Mouse (Mus musculus) common myeloid progenitor, adult 5-6 weeks (primary cell): ENCODE data around the gene Dnaaf2. TPM values are rescaled to one million over a fixed set of nuclear protein-coding genes. Genes with fewer than 3 reads are reported as not detected.
"Not testable (repeated sequence)": the region's sequence is repeated elsewhere in the genome, so short reads cannot be mapped to it uniquely, and the experiment has no call there.

Experiments used
- ATAC-seq: replicated peaks from 2 replicates; pipeline ENCODE4 v1.8.0; 2016; ENCODE audit warnings: low read depth, mild to moderate bottlenecking, moderate TSS enrichment, inconsistent platforms; ENCODE audit not compliant: poor library complexity, severe bottlenecking
- total RNA-seq: library from RNA; stranded (forward); fragments of 200-1000, 187-1606 nt; gene quantifications from 2 replicates; pipeline ENCODE4 v1.2.3, GENCODE M21; 2017

Dnaaf2 gene
- total RNA-seq, 1 experiment from 2014 or later = 6.5 TPM

DNA sequence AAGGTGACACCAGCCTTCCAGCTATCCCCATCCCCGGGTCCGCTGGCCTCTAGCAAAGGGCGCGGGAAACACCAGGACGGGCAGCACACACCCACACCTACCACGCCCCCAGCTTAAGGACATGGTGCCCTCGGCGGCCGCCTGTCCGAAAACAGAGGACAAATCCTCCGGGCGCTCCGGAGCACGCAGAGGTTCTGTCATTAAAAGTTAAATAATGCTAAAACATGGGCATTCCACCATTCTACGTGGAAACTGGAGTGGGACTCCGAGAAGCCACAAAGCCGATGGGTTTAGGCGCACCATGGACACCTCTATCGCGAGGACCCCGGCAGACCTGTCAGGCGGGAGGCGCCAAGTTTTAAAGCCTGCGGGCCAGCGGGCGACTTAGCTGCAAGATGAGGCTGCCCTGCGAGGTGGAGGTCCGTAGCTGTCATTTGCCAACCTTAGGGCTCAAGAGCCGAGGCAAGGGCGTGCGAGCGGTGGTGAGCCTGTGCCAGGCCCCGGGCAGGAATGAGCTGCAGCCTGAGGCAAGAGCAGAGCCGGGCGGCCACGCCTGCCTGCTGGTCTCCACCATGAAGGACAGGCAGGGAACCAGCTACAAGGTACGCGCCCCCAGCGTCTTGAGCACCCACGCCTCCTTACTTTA, 29.6 kb downstream of the Dnaaf2 start, which contains the start of gene Lrr1:
Lrr1 (plus strand) TSS at position 354 of the 646 bp plus-strand sequence.
- ATAC-seq = peak; percentile 91

DNA sequence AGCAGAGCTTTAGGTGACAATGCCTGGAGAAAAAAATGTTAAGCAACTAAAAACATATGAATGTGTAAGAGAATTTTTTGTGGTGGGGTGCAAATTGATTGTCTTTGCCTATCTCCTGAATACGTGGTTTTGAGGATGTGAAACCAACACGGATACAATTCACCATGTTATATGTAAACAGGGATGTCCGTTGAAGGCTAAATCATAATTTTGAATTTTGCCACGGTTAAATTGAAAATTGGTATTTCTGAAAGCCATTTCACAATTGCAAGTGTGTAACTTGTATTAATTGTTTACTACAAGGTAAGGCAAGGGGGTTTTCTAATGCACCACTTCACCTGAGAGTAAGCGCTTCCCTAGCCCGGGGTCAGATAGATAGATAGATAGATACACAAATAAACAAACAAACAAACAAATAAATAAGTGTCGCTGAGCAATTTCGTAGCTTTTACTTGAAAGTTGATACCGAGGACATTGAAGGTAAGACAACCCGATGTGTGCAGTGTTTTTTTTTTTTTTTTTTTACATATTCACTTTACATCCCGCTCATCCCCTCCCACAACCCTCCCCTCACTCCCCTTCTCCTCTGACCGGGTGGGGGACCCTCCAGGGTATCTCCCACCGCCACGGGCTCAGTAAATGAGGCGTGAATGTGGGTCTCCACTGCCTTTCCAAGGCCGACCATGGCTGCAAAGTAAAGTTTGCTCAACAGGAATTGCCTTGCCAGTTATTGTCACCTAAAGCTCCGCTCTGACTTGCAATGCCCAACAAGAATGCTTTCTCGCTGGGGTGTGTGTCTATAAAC, 30.4 kb downstream of the Dnaaf2 start:
- ATAC-seq = peak; percentile 11

DNA sequence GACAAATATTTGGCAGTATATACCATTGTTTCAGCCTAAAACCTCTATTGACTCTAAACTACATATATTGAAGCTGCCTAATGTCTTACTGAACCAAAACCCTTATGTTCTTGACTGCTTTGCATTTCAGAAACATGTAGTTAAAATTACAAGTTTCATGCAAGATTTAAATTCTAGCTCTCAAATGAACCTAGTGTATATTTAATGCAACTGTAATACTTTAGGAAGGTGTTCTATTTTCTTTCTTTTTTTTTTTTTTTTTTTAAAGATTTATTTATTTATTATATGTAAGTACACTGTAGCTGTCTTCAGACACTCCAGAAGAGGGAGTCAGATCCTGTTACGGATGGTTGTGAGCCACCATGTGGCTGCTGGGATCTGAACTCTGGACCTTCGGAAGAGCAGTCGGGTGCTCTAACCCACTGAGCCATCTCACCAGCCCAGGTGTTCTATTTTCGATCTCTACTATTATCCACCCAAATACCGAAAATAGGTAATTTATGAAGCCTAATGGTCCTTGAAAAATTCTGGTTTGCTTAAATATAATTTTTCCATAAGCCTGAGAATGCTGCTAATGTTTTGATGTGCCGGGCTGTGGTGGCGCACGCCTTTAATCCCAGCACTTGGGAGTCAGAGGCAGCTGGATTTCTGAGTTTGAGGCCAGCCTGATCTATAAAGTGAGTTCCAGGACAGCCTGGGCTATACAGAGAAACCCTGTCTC, 31.2 kb downstream of the Dnaaf2 start:
- not testable (repeated sequence) for ATAC-seq

DNA sequence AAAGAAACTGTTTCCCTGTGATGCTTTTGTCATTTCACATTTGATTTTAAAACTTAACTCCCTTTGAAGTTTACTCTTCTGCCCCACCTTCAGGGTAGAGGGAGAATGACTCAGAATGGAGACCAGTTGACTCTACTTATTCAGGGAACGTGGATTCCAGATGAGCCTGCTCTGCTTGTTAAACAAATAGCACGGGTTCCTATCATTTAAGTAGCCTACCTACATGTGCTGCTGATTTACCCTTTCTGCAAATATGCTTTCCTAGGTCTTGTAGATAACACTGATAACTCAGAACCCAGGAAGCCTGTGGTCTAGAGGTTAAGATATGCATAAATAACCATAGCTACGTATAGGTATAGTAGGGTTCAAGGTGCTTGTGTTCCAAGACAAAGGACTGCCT, 33.3 kb downstream of the Dnaaf2 start:
- no peak for ATAC-seq

DNA sequence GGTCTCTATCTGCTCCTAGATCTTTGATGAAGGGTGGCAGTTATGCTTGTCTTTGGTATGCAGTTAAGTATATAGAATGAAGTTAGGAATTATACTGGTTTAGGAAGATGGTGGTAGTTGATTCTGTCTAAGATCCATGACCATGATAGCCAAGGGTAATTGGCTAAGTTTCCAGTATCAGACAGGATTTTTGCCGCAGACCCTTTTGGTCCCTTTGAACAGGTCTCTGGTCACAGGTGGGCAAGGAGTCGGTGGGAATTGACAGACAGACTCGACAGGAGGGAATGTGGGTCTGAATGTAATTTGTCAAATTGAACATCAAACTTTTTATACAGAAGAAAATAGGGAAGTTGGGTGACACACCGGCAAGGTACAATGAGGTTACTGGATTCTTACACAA, 34.6 kb downstream of the Dnaaf2 start:
- ATAC-seq = not testable (repeated sequence)

DNA sequence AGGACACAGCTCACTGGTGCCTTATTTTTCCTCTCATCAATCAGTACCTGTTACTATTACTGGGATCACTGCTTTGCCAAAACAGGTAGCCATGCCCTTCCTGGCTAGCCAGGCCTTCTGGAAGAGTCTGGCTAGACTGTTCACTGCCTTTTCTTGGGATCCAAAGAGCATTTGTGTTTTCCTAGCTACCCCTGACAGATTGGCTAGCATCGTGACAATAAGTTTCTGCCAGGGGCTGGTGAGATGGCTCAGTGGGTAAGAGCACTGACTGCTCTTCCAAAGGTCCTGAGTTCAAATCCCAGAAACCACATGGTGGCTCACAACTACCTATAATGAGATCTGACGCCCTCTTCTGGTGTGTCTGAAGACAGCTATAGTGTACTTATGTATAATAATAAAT, 37.6 kb downstream of the Dnaaf2 start:
- not testable (repeated sequence) for ATAC-seq

DNA sequence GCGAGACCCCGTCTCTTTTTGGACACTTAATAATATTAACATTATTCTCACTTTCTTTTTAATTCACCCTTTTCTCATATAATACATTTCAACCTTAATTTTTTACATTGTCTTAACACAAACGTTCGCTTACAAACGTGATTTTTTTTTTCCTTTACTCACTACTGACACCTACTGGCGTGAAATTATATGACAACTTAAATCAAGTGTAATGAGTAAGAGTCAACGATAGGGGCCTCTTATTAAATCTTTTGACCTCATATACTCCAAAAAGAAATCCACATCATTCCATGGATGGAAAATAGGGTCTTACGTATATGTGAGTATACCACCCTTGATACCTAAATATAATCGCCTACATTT, 38.7 kb downstream of the Dnaaf2 start:
- peak; percentile 52 for ATAC-seq

DNA sequence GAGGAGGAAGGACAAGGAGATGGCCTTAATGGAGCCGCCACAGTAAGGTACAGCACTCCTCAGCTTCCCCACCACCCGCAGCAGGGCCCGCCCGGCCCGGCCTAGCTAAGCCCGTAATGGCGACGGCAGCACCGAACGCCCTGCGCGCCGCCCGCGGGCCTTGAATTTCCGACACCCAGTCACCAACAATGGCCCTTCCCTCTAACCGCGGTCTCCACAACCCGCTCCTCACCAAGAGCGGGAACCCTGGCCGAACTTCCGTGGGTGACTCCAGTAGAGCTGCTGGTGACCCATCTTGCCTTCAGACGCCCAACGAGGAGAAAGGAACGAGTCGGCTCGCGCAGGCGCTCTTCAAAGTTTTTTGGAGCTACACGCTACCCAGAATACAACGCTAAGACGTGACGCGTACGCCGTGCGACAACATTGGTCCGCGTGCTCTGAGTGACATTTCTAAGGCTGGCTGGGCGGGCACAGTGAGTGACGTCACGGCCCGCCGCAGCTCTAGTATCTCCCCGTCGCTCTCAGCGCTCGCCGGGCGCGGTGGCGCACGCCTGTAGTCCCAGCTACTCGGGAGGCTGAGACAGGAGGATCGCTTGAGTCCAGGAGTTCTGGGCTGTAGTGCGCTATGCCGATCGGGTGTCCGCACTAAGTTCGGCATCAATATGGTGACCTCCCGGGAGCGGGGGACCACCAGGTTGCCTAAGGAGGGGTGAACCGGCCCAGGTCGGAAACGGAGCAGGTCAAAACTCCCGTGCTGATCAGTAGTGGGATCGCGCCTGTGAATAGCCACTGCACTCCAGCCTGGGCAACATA, 39.3 kb downstream of the Dnaaf2 start, which contains the start of gene Rps29:
Rps29 (minus strand) TSS at position 422 of the 813 bp plus-strand sequence.
- peak; percentile 91 for ATAC-seq

DNA sequence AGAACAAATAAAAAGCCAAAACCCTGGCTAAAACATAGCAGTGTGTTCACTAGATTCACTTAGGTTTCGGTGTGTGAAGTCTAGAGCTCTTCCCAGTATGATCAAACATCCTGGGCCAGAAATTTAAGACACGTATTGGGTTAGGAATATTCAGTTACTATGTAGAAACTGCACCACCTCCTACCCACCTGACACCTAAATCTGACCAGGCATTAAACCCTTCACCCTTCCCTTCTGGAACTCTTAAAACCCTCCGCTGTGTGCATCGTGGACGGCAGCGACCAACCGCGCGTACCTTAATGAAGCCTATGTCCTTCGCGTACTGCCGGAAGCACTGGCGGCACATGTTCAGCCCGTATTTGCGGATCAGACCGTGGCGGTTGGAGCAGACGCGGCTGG, 39.9 kb downstream of the Dnaaf2 start:
- no peak for ATAC-seq

DNA sequence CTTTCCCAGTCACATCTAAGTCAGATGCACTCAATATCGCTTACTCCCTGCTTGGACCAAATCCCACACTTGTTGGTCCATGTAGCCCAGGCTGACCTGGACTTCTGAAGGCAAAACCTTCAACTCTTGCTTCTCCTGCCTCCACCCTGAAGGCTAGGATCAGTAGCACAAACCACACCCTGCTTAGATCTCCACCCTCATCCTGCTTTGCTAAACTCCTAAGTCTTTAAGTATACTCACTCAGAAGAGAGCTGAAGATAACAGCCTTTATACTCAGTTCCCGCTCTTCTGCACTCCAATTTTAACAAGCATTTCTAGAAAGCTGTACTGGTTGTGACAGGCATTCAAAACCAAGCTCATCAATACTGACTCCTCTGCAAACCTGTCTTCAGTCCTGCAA, 41.1 kb downstream of the Dnaaf2 start:
- no peak for ATAC-seq

DNA sequence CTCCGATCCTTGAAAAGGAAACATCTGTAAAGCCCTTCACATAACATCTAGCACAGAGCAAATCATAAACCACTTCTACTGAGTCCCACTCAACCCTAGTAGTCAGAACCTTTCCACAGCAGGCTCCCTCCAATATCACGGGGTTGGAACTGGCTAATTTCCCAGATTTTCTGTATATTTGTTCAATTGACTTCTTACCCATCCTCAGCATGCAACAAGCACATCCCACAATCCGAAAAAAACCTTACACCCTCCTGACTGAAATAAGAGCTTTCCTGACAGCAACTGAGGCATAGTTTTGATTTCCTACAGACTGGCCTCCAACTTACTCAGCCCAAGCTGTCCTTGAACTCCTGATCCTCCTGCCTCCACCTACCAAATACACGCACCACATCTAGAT, 41.8 kb downstream of the Dnaaf2 start:
- ATAC-seq = no peak

DNA sequence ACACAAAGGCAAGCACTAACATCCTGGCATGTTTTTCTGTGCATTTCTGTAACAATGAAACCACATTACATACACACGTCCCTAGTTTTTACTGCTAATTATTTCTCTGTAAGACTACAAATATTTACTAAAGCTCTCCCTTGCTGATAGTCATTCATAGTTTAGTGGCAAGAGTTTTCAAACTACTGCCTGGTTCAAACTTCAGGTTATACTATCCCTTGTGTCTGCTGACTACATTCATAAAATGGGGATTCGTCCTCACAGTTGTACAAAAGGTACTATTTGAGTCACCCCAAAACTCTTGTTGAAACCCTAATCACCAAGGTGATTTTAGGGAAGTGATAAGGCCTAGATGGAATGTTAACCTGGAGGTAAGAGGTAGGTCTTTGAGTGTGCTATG, 42.3 kb downstream of the Dnaaf2 start:
- ATAC-seq = no peak

DNA sequence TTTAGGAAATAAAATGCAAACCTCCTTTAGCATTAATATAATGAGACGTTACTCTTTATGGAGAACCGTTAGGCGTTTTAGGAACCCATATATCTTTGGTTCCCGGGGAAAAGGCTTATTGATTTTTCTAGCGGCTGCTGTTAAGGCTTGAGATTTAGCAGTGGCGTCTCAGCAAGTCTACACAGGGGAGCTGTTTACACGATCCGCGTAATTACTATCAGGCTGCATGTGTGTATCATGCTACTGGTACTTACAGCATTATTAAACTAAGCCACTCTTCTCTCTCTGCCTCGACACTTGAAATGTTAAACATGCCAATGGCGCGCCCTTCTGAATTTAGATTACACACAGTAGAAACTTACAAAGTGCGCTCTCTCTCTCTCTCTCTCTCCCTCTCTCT, 48.2 kb downstream of the Dnaaf2 start:
- no peak for ATAC-seq

DNA sequence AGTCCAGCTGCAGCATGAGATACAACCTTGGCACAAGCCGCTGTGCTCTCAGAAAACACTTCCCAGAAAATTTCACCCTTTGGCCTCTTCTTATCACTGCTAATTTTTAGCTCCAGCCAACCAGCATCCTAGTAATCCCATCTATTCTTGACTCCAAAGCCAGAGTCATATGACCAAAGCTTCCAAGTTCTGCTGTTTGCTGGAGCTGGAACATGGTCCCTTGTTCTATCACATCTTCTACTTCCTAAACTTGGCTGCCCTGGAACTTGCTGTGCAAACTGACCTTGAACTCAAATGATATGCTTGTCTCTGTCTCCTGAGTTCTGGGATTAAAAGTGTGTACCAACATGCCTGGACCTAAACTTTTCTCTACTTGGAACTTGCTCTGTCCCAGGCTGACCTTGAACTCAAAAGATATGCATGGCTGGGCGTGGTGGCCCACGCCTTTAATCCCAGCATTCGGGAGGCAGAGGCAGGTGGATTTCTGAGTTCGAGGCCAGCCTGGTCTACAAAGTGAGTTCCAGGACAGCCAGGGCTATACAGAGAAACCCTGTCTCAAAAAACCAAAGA, 51.0 kb downstream of the Dnaaf2 start:
- no peak for ATAC-seq

DNA sequence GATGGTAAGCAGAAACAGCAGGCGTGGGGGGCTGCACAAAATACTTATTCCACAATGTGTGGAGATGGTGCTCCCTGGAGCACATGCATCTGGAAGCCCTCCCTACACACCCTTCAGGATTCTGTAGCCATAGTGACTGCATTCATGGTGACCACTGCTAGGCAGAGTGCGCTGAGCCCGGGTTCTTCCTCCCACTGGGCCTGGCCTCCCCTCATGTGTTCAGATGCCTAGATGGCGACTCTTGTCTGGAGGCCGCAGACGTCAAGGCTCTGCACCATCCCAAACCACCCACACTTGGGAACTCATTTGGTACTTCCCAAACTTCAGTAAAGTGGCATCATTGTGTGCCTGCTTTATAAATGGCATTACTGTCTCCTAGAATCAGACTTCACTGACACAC, 54.8 kb downstream of the Dnaaf2 start:
- ATAC-seq = no peak

DNA sequence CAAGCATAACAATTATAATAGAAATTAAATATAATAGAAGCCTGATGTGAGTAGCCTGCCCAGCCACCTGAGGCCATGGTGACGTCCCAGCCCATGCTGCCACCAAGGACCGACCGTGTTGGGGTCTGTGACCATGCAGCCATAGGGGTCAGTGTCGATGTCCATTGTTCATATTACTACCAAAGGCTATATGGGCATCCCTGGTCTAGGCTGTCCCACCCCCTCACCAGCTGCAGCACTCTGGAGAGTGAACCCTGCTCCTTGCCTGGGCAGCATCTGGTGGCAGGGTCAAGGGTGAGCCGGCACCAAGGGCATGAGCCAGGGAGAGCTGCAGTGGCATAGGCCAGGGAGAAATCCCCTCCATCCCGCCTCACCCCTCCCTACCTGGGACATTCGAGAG, 58.4 kb downstream of the Dnaaf2 start:
- no peak for ATAC-seq

DNA sequence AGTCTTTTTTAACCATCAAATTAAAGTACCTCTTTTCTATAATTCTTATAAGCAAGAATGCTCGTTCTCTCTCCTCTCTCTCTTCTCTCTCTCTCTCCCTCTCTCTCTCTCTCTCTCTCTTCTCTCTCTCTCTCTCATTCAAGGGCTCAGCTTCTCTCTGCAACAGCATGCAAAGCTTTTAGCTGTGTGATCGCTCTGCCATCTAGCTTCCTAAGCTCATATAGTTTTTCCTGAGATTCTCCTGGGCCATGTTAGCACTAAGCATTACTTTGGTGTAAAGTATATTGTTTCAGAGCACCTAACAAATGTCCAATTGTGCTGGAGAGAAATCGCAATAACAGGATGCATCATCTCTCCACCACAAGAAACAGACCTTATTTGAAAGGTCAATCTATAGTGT, 59.0 kb downstream of the Dnaaf2 start:
- ATAC-seq = no peak
